Mouse (Mus musculus) kidney, embryonic 16.5 days (tissue): Measurements from ENCODE around the gene Rnase1. TPM values are rescaled to one million over a fixed set of nuclear protein-coding genes. Genes with fewer than 3 reads are reported as not detected.
A peak's percentile ranks its signal among the peaks of the same experiment; 100 is the strongest.
"Not testable (repeated sequence)": the region's sequence is repeated elsewhere in the genome, so short reads cannot be mapped to it uniquely, and the experiment has no call there.

Source experiments
- ATAC-seq: fragments of 200-750 bp; cut with Nextera tagmentation; 2 replicates; pipeline ENCODE4 v1.8.0; 2017; ENCODE audit warnings: moderate TSS enrichment; ENCODE audit not compliant: low FRiP score, low TSS enrichment
- H3K27ac ChIP-seq: fragments of 300-500 bp; sonication (generic); 2 replicates; pipeline ENCODE4 v1.5.1; 2014; ENCODE audit warnings: low read length
- H3K27me3 ChIP-seq: fragments of 300-500 bp; sonication (generic); 2 replicates; pipeline ENCODE4 v1.6.1; 2014; ENCODE audit warnings: low read length, control low read depth, mixed read lengths; ENCODE audit not compliant: insufficient read depth
- H3K36me3 ChIP-seq: fragments of 300-500 bp; sonication (generic); 2 replicates; pipeline ENCODE4 v1.6.1; 2014; ENCODE audit warnings: low read length, control low read depth, mixed read lengths; ENCODE audit not compliant: insufficient read depth
- H3K4me1 ChIP-seq: fragments of 300-500 bp; sonication (generic); 2 replicates; pipeline ENCODE4 v1.6.1; 2014; ENCODE audit warnings: low read length, control low read depth, mixed read lengths; ENCODE audit not compliant: insufficient read depth
- H3K4me2 ChIP-seq: fragments of 300-500 bp; sonication (generic); replicated peaks from 2 replicates; pipeline ENCODE4 v1.6.1; 2014; ENCODE audit warnings: low read depth, low read length
- H3K4me3 ChIP-seq: fragments of 300-500 bp; sonication (generic); 2 replicates; pipeline ENCODE4 v1.5.1; 2014; ENCODE audit warnings: mild to moderate bottlenecking, low read length
- H3K9ac ChIP-seq: fragments of 300-500 bp; sonication (generic); replicated peaks from 2 replicates; pipeline ENCODE4 v1.6.1; 2014; ENCODE audit warnings: low read length
- H3K9me3 ChIP-seq: fragments of 300-500 bp; sonication (generic); 2 replicates; pipeline ENCODE4 v1.6.1; 2016; ENCODE audit warnings: low read length, control low read depth
- WGBS: fragments of 180-500 bp; shearing (Covaris S2); extraction: QIAGEN DNeasy Blood & Tissue Kit; methylation state at CpG from one replicate; pipeline ENCODE4 v1.1.7; 2014; 5-methylcytosine and 5-hydroxymethylcytosine counted together
- polyA plus RNA-seq: library from polyadenylated mRNA; unstranded; fragments of >200 nt; fragmentation: Nextera tagmentation; extraction: Ambion mirVana; gene quantifications from 2 replicates; pipeline ENCODE4 v1.2.1, GENCODE M21; 2015

The Rnase1 gene
- polyA plus RNA-seq, 1 experiment from 2014 or later: 0.26 TPM

DNA sequence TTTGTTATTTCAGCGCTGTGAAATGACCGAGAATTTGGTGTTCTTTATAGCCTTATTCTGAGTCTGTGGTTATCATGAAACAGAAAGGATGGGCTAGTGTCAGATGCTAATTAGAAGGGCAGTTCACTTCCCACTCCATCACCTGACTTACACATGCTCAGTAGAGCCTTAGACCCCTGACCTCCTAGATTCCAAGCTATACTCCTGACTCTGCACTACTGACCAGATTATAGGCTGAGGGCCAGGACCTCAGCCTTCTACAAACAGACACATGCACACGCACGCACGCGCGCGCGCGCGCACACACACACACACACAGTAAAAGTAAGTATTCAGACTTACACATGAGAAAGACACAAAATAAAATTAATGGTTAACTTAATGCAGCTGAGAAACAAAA lies 47.7 kb downstream of the Rnase1 start:
- H3K9me3 ChIP-seq: no peaks in the 10 kb centered on the region
- peaks cover 5% of the 10 kb centered on the region; the same call in 1 of the 2 replicates for H3K4me1 ChIP-seq
- no peak overlapping the region for H3K4me3 ChIP-seq
- H3K9ac ChIP-seq: no peak overlapping the region
- ATAC-seq: no peak
- no peak overlapping the region for H3K27ac ChIP-seq
- 90% methylated on average over 11 of the region's 11 CpGs for WGBS
- no peak overlapping the region for H3K4me2 ChIP-seq
- no peaks in the 10 kb centered on the region for H3K36me3 ChIP-seq
- H3K27me3 ChIP-seq: no peaks in the 10 kb centered on the region

GRCm38 (mm10) chr14:51098300-51098699 lies 48.3 kb downstream of the Rnase1 start:
- 0 out of 2 replicates have a peak, but pooled peaks have one; percentile 46 for ATAC-seq
- not testable (repeated sequence) for H3K27ac ChIP-seq, H3K9ac ChIP-seq, H3K4me1 ChIP-seq, H3K4me2 ChIP-seq, H3K27me3 ChIP-seq, H3K36me3 ChIP-seq, H3K4me3 ChIP-seq, H3K9me3 ChIP-seq
- 29% methylated on average over 1 of the region's 1 CpGs for WGBS

GRCm38 (mm10) chr14:51095736-51096524 lies 50.7 kb downstream of the Rnase1 start:
- Histone ChIP-seq H3K36me3 (no peaks in the 10 kb centered on the region), H3K9me3 (no peaks in the 10 kb centered on the region), H3K4me1 (peaks cover 10% of the 10 kb centered on the region), H3K4me2 (no peak overlapping the region), H3K27me3 (no peaks in the 10 kb centered on the region), H3K4me3 (no peak overlapping the region), H3K9ac (no peak overlapping the region), H3K27ac (peak overlapping the region; percentile 8; the same call in 1 of the 2 replicates)
- ATAC-seq: no peak; the same call in 1 of the 2 replicates
- WGBS: 43% methylated on average over 9 of the region's 9 CpGs

Other genes with a start within 250 kb of the Rnase1 start
- 0.27 and 0.41 TPM in 2 replicates for gene Klhl33, start 249.3 kb downstream of the Rnase1 start, polyA plus RNA-seq
- 176 and 196 TPM in 2 replicates for gene Osgep, start 221.9 kb downstream of the Rnase1 start, polyA plus RNA-seq
- 276 and 285 TPM in 2 replicates for gene Apex1, start 221.8 kb downstream of the Rnase1 start, polyA plus RNA-seq
- gene Pip4p1, start 215.9 kb downstream of the Rnase1 start, polyA plus RNA-seq: 57.7 and 60.8 TPM in 2 replicates
- gene Pnp, start 215.7 kb downstream of the Rnase1 start, polyA plus RNA-seq: 78.2 and 79.3 TPM in 2 replicates
- not detected in 2 replicates for gene Gm49342, start 202.3 kb downstream of the Rnase1 start, polyA plus RNA-seq
- 0.66 TPM in 1 of 2 replicates, not detected in the other for gene Pnp2, start 190.8 kb downstream of the Rnase1 start, polyA plus RNA-seq
- not detected in 2 replicates for gene Rnase10, start 139.0 kb downstream of the Rnase1 start, polyA plus RNA-seq
- 0.14 and 0.30 TPM in 2 replicates for gene Rnase9, start 104.9 kb downstream of the Rnase1 start, polyA plus RNA-seq
- gene Rnase11, start 96.6 kb downstream of the Rnase1 start, polyA plus RNA-seq: 0.44 TPM in 1 of 2 replicates, not detected in the other
- gene Rnase12, start 89.1 kb downstream of the Rnase1 start, polyA plus RNA-seq: 9.0 and 10.2 TPM in 2 replicates
- gene Olfr750, start 72.3 kb downstream of the Rnase1 start, polyA plus RNA-seq: not detected in 2 replicates
- 45.5 and 47.7 TPM in 2 replicates for gene Rnase4, start 55.7 kb downstream of the Rnase1 start, polyA plus RNA-seq
- 8.6 and 8.9 TPM in 2 replicates for gene Ang, start 55.6 kb downstream of the Rnase1 start, polyA plus RNA-seq
- 1.5 and 2.2 TPM in 2 replicates for gene Eddm3b, start 32.4 kb downstream of the Rnase1 start, polyA plus RNA-seq
- 0.64 and 0.89 TPM in 2 replicates for gene Rnase6, start 22.9 kb downstream of the Rnase1 start, polyA plus RNA-seq
- gene Rnase2b, start 15.5 kb upstream of the Rnase1 start, polyA plus RNA-seq: not detected in 2 replicates
- gene Ang2, start 52.4 kb upstream of the Rnase1 start, polyA plus RNA-seq: not detected in 2 replicates
- not detected in 2 replicates for gene Ear14, start 56.6 kb upstream of the Rnase1 start, polyA plus RNA-seq
- gene Rnase2a, start 109.3 kb upstream of the Rnase1 start, polyA plus RNA-seq: not detected in 2 replicates
- not detected in 2 replicates for gene Gm7247, start 215.0 kb upstream of the Rnase1 start, polyA plus RNA-seq